Mouse (Mus musculus) midbrain, embryonic 10.5 days (tissue): ENCODE measurements at regions not wholly inside any gene's neighbourhood (a gene's known extent, or its start where the extent isn't known, plus 50 kb on each side); places are given as distances from the start of the nearest gene placed in this dataset.

ENCODE experiments used
- DNase-seq: peaks from one replicate; pipeline ENCODE4 v3.0.0-alpha.2; 2017; ENCODE audit warnings: low spot score
- H3K27ac ChIP-seq: fragments of 300-500 bp; sonication (generic); replicated peaks from 2 replicates; pipeline ENCODE4 v1.5.1; 2016; ENCODE audit warnings: mild to moderate bottlenecking
- H3K27me3 ChIP-seq: fragments of 300-500 bp; sonication (generic); 2 replicates; pipeline ENCODE4 v1.6.1; 2016; ENCODE audit warnings: low read depth, mild to moderate bottlenecking; ENCODE audit not compliant: poor library complexity, severe bottlenecking
- H3K36me3 ChIP-seq: fragments of 300-500 bp; sonication (generic); 2 replicates; pipeline ENCODE4 v1.6.1; 2016; ENCODE audit warnings: mild to moderate bottlenecking, moderate library complexity
- H3K4me1 ChIP-seq: fragments of 300-500 bp; sonication (generic); 2 replicates; pipeline ENCODE4 v1.6.1; 2016
- H3K4me3 ChIP-seq: fragments of 300-500 bp; sonication (generic); 2 replicates; pipeline ENCODE4 v1.5.1; 2016; ENCODE audit warnings: mild to moderate bottlenecking, moderate library complexity
- H3K9me3 ChIP-seq: fragments of 300-500 bp; sonication (generic); replicated peaks from 2 replicates; pipeline ENCODE4 v1.6.1; 2016; ENCODE audit warnings: mild to moderate bottlenecking
- WGBS: fragments of 180-500 bp; shearing (Covaris S2); methylation state at CpG from one replicate; pipeline ENCODE4 v1.1.7; 2016; 5-methylcytosine and 5-hydroxymethylcytosine counted together

GRCm38 (mm10) chr4:153567329-153567973 lies 84.8 kb upstream of the Ajap1 start:
- DNase-seq = no peak
- H3K4me1 ChIP-seq = peaks cover 14% of the 10 kb centered on the region
- H3K27me3 ChIP-seq = no peaks in the 10 kb centered on the region
- H3K9me3 ChIP-seq = no peaks in the 10 kb centered on the region
- 22% methylated on average over 2 of the region's 2 CpGs for WGBS
- peak overlapping the region; percentile 66; the same call in 1 of the 2 replicates for H3K27ac ChIP-seq
- H3K36me3 ChIP-seq = no peaks in the 10 kb centered on the region
- H3K4me3 ChIP-seq = no peak overlapping the region

- no peaks in the 10 kb centered on the region for H3K36me3 ChIP-seq
These were observed 90.7 kb upstream of the Ajap1 start for GRCm38 (mm10) chr4:153573180-153573769.

GRCm38 (mm10) chr4:153593291-153593690 lies 110.7 kb upstream of the Ajap1 start:
- H3K4me3 ChIP-seq = no peak overlapping the region
- H3K27ac ChIP-seq = no peak overlapping the region
- no peak for DNase-seq
- peaks cover 9% of the 10 kb centered on the region for H3K4me1 ChIP-seq
- WGBS = 88% methylated on average over 11 of the region's 11 CpGs
- H3K9me3 ChIP-seq = no peaks in the 10 kb centered on the region
- H3K36me3 ChIP-seq = no peaks in the 10 kb centered on the region
- no peaks in the 10 kb centered on the region for H3K27me3 ChIP-seq

More at GRCm38 (mm10) chr4:153573180-153573769, 90.7 kb upstream of the Ajap1 start:
- DNase-seq = no peak
- Histone ChIP-seq H3K27me3 (no peaks in the 10 kb centered on the region; the same call in 1 of the 2 replicates), H3K4me3 (no peak overlapping the region), H3K27ac (no peak overlapping the region), H3K9me3 (no peaks in the 10 kb centered on the region), H3K4me1 (no peaks in the 10 kb centered on the region)
- WGBS = 63% methylated on average over 9 of the region's 9 CpGs

GRCm38 (mm10) chr4:153599794-153600370 lies 117.3 kb upstream of the Ajap1 start:
- Histone ChIP-seq H3K4me1 (peaks cover 29% of the 10 kb centered on the region), H3K36me3 (no peaks in the 10 kb centered on the region), H3K27me3 (peaks cover 5% of the 10 kb centered on the region; the same call in 1 of the 2 replicates), H3K4me3 (no peak overlapping the region), H3K9me3 (no peaks in the 10 kb centered on the region), H3K27ac (peak overlapping the region; percentile 61)
- peak; percentile 28 for DNase-seq
- 49% methylated on average over 11 of the region's 11 CpGs for WGBS

GRCm38 (mm10) chr4:153602496-153602895 lies 119.9 kb upstream of the Ajap1 start:
- Histone ChIP-seq H3K36me3 (no peaks in the 10 kb centered on the region), H3K27ac (no peak overlapping the region), H3K4me3 (no peak overlapping the region), H3K9me3 (no peaks in the 10 kb centered on the region), H3K27me3 (peaks cover 5% of the 10 kb centered on the region; the same call in 1 of the 2 replicates), H3K4me1 (peaks cover 29% of the 10 kb centered on the region)
- WGBS = 90% methylated on average over 4 of the region's 4 CpGs
- DNase-seq = no peak

- Histone ChIP-seq H3K27me3 (peaks cover 5% of the 10 kb centered on the region; the same call in 1 of the 2 replicates), H3K4me1 (peaks cover 29% of the 10 kb centered on the region), H3K27ac (no peak overlapping the region), H3K9me3 (no peaks in the 10 kb centered on the region), H3K4me3 (no peak overlapping the region), H3K36me3 (no peaks in the 10 kb centered on the region)
- WGBS = 82% methylated on average over 11 of the region's 11 CpGs
- DNase-seq = no peak
These were observed 120.6 kb upstream of the Ajap1 start for GRCm38 (mm10) chr4:153603056-153603840.

GRCm38 (mm10) chr4:153603936-153604335 lies 121.3 kb upstream of the Ajap1 start:
- Histone ChIP-seq H3K27me3 (peaks cover 5% of the 10 kb centered on the region; the same call in 1 of the 2 replicates), H3K9me3 (no peaks in the 10 kb centered on the region), H3K36me3 (no peaks in the 10 kb centered on the region), H3K27ac (no peak overlapping the region), H3K4me1 (peaks cover 29% of the 10 kb centered on the region), H3K4me3 (no peak overlapping the region)
- 90% methylated on average over 7 of the region's 7 CpGs for WGBS
- no peak for DNase-seq

GRCm38 (mm10) chr4:153604695-153605485 lies 122.3 kb upstream of the Ajap1 start:
- H3K36me3 ChIP-seq = no peaks in the 10 kb centered on the region
- 91% methylated on average over 16 of the region's 16 CpGs for WGBS
- no peak for DNase-seq
- no peaks in the 10 kb centered on the region for H3K27me3 ChIP-seq
- no peak overlapping the region for H3K27ac ChIP-seq
- H3K9me3 ChIP-seq = no peaks in the 10 kb centered on the region
- peaks cover 23% of the 10 kb centered on the region for H3K4me1 ChIP-seq
- no peak overlapping the region for H3K4me3 ChIP-seq

- 84% methylated on average over 8 of the region's 8 CpGs for WGBS
- Histone ChIP-seq H3K9me3 (no peaks in the 10 kb centered on the region), H3K4me1 (peaks cover 11% of the 10 kb centered on the region), H3K4me3 (no peak overlapping the region), H3K27me3 (no peaks in the 10 kb centered on the region), H3K36me3 (no peaks in the 10 kb centered on the region), H3K27ac (no peak overlapping the region)
- no peak for DNase-seq
These were observed 133.4 kb upstream of the Ajap1 start for GRCm38 (mm10) chr4:153616058-153616457.

GRCm38 (mm10) chr4:153616938-153617337 lies 134.3 kb upstream of the Ajap1 start:
- no peaks in the 10 kb centered on the region for H3K27me3 ChIP-seq
- no peak for DNase-seq
- H3K27ac ChIP-seq = no peak overlapping the region
- no peaks in the 10 kb centered on the region for H3K36me3 ChIP-seq
- no peaks in the 10 kb centered on the region for H3K9me3 ChIP-seq
- H3K4me3 ChIP-seq = no peak overlapping the region
- H3K4me1 ChIP-seq = peaks cover 11% of the 10 kb centered on the region
- WGBS = 75% methylated on average over 6 of the region's 6 CpGs

- no peaks in the 10 kb centered on the region for H3K9me3 ChIP-seq
- no peak for DNase-seq
- H3K27ac ChIP-seq = 0 out of 2 replicates have a peak overlapping the region, but pooled peaks have one; percentile 38
- H3K36me3 ChIP-seq = no peaks in the 10 kb centered on the region
- no peak overlapping the region for H3K4me3 ChIP-seq
- 81% methylated on average over 5 of the region's 5 CpGs for WGBS
- H3K4me1 ChIP-seq = peaks cover 11% of the 10 kb centered on the region
- H3K27me3 ChIP-seq = no peaks in the 10 kb centered on the region
These were observed 138.3 kb upstream of the Ajap1 start for GRCm38 (mm10) chr4:153620871-153621270.

GRCm38 (mm10) chr4:153631161-153631560 lies 148.6 kb upstream of the Ajap1 start:
- Histone ChIP-seq H3K36me3 (no peaks in the 10 kb centered on the region), H3K9me3 (no peaks in the 10 kb centered on the region), H3K27me3 (peaks cover 16% of the 10 kb centered on the region), H3K27ac (no peak overlapping the region), H3K4me3 (no peak overlapping the region), H3K4me1 (peaks cover 25% of the 10 kb centered on the region)
- 66% methylated on average over 7 of the region's 7 CpGs for WGBS
- no peak for DNase-seq
